Mouse (Mus musculus) cerebellum, adult 2 months (tissue): Measurements from ENCODE around the gene Ubr2. TPM values are rescaled to one million over a fixed set of nuclear protein-coding genes. Genes with fewer than 3 reads are reported as not detected.

Source experiments
- DNase-seq, 2 experiments: peaks; one replicate each; pipeline ENCODE4 v3.0.0; 2021
- H3K27ac ChIP-seq: fragments of 200-500 bp; 2 replicates; pipeline ENCODE4 v1.5.1; 2012; ENCODE audit warnings: low read length, control low read depth, inconsistent platforms; ENCODE audit not compliant: insufficient read depth
- H3K27me3 ChIP-seq: fragments of 200-500 bp; 2 replicates; pipeline ENCODE4 v1.6.1; 2012; ENCODE audit warnings: inconsistent platforms, mild to moderate bottlenecking, low read length, moderate library complexity; ENCODE audit not compliant: control insufficient read depth, insufficient read depth
- H3K4me1 ChIP-seq: fragments of 200-500 bp; 2 replicates; pipeline ENCODE4 v1.6.1; 2011; ENCODE audit warnings: low read length; ENCODE audit not compliant: control insufficient read depth, insufficient read depth
- H3K4me3 ChIP-seq: fragments of 200-500 bp; replicated peaks from 2 replicates; pipeline ENCODE3; 2011; ENCODE audit warnings: mild to moderate bottlenecking, low read depth, low read length, control low read depth; ENCODE audit not compliant: insufficient read depth
- CTCF ChIP-seq: fragments of 200-500 bp; IDR thresholded peaks from 2 replicates; pipeline ENCODE4 v1.5.1; 2011; ENCODE audit warnings: low read depth, mild to moderate bottlenecking, control low read depth, low read length, moderate library complexity, borderline replicate concordance; ENCODE audit not compliant: insufficient read depth
- POLR2A ChIP-seq: fragments of 200-500 bp; IDR thresholded peaks from 2 replicates; pipeline ENCODE4 v1.6.1; 2011; ENCODE audit warnings: low read length, control low read depth, borderline replicate concordance; ENCODE audit not compliant: insufficient read depth
- WGBS: fragments of 180-500 bp; shearing (Covaris S2); methylation state at CpG from one replicate; pipeline ENCODE4 v1.1.7; 2018; 5-methylcytosine and 5-hydroxymethylcytosine counted together
- polyA plus RNA-seq: library from polyadenylated mRNA; depleted of rRNA; stranded (reverse); fragments of >200 nt; gene quantifications from 2 replicates; pipeline ENCODE4 v1.2.3, GENCODE M21; 2012

Gene Ubr2
- polyA plus RNA-seq, 1 experiment, result 38.5 TPM

DNA sequence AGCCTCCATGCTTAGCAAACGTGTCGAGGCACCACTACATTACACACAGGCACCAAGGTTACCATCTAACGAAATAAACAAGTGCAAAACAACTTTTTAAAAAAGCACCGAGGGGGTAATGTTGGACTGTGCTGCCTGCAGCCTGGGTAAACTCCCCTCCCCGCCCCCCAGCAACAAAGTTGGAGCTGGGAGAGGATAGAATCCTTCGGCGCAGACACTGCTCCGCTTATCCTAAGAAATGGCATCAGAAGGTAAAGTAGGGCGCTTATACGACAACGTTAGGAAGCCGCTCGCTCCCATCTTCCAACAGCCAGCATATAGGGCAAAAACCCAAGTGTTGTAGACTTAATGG, 834 bp downstream of the Ubr2 start:
- under 1% methylated on average over 13 of the region's 13 CpGs for WGBS
- Histone ChIP-seq H3K4me3 (peak overlapping the region; percentile 83), H3K27ac (peak overlapping the region; percentile 95), H3K27me3 (no peaks in the 10 kb centered on the region), H3K4me1 (peaks cover 7% of the 10 kb centered on the region)
- no peak for TF ChIP-seq POLR2A
- no peak for DNase-seq

DNA sequence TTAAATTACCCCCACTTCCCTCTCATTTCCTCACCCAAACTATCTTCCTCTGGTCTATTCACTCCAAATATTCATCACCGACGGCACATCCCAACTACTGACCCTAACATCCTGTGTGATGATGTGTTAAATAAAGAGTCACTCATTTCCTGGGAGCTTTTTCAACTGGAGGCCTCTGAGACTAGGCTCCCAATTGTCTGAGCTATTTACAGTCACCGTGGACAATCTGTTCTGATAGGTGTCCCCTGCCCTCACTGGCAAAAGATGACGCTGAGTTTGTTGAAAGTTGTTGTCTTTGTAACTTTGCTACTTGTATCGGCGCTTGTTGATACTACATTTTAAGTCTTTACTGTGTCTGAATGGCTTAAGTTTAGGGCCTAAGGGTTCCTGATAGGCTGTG, 1.3 kb downstream of the Ubr2 start:
- peaks cover 7% of the 10 kb centered on the region for H3K4me1 ChIP-seq
- WGBS, result 9% methylated on average over 6 of the region's 6 CpGs
- H3K4me3 ChIP-seq, result peak overlapping the region; percentile 37
- DNase-seq, result no peak
- no peak for TF ChIP-seq POLR2A
- no peak for TF ChIP-seq CTCF
- H3K27me3 ChIP-seq, result no peaks in the 10 kb centered on the region
- no peak overlapping the region for H3K27ac ChIP-seq

DNA sequence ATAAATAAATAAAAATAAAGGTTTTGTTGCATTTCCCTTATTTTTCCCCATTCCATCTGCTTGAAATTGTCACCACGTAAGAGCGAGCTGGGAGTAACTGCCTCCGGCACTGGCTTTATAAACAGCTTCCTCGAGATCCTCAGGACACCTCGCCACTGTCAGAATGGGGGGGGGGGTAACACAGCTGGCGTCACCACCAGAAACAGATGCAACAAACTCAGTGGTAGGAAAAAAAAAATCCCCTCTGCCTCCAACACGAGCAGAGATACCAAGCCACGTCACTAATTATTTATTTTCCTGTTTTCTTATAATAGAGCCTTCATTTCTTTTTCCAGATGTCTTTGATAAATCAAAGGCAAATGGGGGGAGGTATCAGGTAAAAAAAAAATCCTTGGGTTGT, 1.9 kb downstream of the Ubr2 start:
- H3K4me1 ChIP-seq, result peaks cover 7% of the 10 kb centered on the region
- DNase-seq, result no peak
- no peak overlapping the region for H3K4me3 ChIP-seq
- no peak overlapping the region for H3K27ac ChIP-seq
- no peaks in the 10 kb centered on the region for H3K27me3 ChIP-seq
- 48% methylated on average over 8 of the region's 8 CpGs for WGBS
- TF ChIP-seq CTCF, result no peak
- no peak for TF ChIP-seq POLR2A

DNA sequence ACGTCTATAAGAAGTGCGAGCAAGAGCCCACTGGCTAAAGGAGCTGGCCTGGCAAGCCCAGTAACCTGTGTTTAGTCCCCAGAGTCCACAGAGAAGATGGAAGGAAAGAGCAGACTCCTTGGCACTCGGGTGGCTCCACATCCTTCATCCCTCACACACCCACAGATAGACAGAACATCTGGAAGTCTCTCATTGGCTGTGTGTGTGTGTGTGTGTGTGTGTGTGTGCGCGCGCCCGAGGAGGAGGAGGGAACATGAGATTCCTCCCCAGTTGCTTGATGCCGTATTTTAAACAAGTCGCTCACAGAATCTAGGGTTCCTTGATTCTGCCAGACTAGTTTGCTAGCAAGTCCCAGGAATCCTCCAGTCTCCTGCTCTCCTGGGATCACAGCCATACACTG, 3.6 kb downstream of the Ubr2 start:
- no peak for DNase-seq
- no peak overlapping the region for H3K27ac ChIP-seq
- TF ChIP-seq POLR2A (no peak), CTCF (no peak)
- H3K4me3 ChIP-seq, result no peak overlapping the region
- 77% methylated on average over 9 of the region's 9 CpGs for WGBS
- no peaks in the 10 kb centered on the region for H3K27me3 ChIP-seq
- peaks cover 7% of the 10 kb centered on the region for H3K4me1 ChIP-seq

DNA sequence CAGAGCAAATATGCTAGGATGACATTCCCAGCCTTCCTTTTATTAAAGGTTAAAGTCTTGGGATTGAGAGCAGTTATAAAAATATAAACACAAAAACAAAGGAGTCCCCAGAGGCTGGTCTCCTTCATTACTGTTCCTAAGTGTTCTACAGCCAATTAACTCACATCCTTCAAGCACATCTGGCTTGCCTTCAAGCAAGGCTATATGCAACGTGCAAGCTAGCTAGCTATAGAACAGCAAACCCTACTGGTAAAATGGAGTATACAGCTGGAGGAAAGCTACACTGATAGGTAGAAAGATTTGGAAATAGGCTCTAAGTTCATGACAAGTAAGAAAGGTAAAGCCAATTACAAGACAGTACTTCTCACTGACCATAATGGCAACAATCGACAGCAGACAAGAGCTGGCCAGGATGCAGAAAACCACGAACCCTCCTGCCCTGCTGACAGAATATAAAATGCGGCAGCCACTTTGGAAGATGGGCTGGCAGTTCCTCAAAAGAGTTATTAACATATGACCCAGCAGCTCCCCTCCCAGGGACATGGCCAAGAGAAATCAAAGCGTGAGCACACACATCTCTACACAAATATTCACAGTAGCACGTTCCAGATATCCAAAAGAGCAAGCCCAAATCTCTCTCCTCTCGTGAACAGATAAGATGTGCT, 4.5 kb downstream of the Ubr2 start:
- Histone ChIP-seq H3K4me1 (peaks cover 7% of the 10 kb centered on the region), H3K27me3 (no peaks in the 10 kb centered on the region), H3K4me3 (no peak overlapping the region), H3K27ac (no peak overlapping the region)
- no peak for DNase-seq
- TF ChIP-seq CTCF, result no peak
- TF ChIP-seq POLR2A, result no peak
- 14% methylated on average over 7 of the region's 7 CpGs for WGBS

DNA sequence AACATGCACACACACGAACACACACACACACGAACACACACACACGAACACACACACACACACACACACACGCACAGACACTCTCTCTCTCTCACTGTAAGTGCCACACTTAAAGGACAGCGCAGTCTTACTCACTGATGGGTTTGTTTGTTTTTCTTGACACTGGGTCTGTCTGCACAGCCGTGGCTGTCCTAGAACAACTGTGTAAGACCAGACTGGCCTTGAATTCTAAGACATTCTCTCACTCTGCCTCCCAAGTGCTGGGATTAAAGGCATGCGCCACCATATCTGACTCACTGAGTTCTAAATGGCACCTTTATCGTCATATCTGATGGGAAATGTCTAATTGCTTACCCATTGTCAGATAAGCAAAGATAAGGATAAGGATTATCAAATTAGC, 7.1 kb downstream of the Ubr2 start:
- TF ChIP-seq POLR2A (no peak), CTCF (no peak)
- DNase-seq, result no peak
- Histone ChIP-seq H3K4me1 (peaks cover 7% of the 10 kb centered on the region), H3K4me3 (no peak overlapping the region), H3K27ac (no peak overlapping the region), H3K27me3 (no peaks in the 10 kb centered on the region)
- WGBS, result 84% methylated on average over 8 of the region's 8 CpGs

DNA sequence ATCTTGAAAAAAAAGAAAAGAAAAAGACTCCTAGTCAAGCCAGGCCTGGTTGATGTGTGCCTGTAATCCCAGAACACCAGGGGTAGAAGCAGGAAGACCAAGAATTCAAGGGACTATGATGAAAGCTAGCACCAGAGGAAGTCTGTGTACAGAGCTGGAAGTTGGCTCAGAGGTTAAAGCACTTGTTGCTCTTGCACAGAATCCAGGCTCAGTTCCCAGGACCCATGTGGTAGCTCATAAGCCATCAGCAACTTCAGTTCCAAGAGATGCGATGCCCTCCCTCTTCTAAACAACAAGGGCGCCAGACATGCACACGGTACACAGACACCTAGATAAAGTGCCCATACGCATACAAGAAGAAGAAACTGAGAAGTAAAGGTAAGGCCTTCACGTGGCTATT, 8.0 kb downstream of the Ubr2 start:
- TF ChIP-seq POLR2A, result no peak
- TF ChIP-seq CTCF, result no peak
- 30% methylated on average over 5 of the region's 5 CpGs for WGBS
- DNase-seq, result peak in 1 of 2 experiments; percentile 32

DNA sequence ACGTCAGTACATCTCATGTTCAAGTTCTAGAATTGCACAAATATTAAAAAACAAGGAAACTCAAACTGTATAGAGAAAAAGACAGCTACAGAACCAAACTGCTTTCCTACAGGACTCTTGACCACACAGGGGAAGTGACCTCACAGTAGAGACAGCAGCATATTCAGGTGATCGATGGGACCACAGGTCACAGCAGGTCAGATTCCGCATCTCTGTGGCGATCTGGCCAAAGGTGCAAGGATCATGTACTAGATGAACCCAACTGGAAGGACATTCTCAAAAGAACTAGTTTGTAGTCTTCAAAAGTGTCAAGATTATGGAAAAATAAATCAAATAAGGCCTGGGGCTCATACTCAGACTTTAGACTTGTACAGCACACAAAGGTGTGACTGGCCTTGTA, 11.5 kb downstream of the Ubr2 start:
- Histone ChIP-seq H3K4me1 (no peaks in the 10 kb centered on the region; the same call in 1 of the 2 replicates), H3K27ac (no peak overlapping the region), H3K4me3 (no peak overlapping the region), H3K27me3 (no peaks in the 10 kb centered on the region)
- no peak for DNase-seq
- WGBS, result 97% methylated on average over 4 of the region's 4 CpGs
- TF ChIP-seq POLR2A (no peak), CTCF (no peak)

More for the DNA sequence above, 8.0 kb downstream of the Ubr2 start:
- Histone ChIP-seq H3K4me1 (peaks cover 7% of the 10 kb centered on the region), H3K27ac (no peak overlapping the region), H3K27me3 (no peaks in the 10 kb centered on the region), H3K4me3 (no peak overlapping the region)
